Mouse (Mus musculus) lung, embryonic 15.5 days (tissue): Measurements from ENCODE around the gene Evl. TPM values are rescaled to one million over a fixed set of nuclear protein-coding genes. Genes with fewer than 3 reads are reported as not detected.
A peak's percentile ranks its signal among the peaks of the same experiment; 100 is the strongest.

Experiments used
- ATAC-seq: fragments of 200-750 bp; cut with Nextera tagmentation; 2 replicates; pipeline ENCODE4 v1.8.0; 2017; ENCODE audit warnings: moderate number of reproducible peaks, borderline replicate concordance; ENCODE audit not compliant: low FRiP score, low TSS enrichment; ENCODE audit errors: extremely low read depth
- H3K27ac ChIP-seq: fragments of 300-500 bp; sonication (generic); 2 replicates; pipeline ENCODE4 v1.5.1; 2015; ENCODE audit warnings: moderate library complexity, mild to moderate bottlenecking, inconsistent platforms
- H3K27me3 ChIP-seq: fragments of 300-500 bp; sonication (generic); 2 replicates; pipeline ENCODE4 v1.6.1; 2015; ENCODE audit warnings: inconsistent platforms
- H3K36me3 ChIP-seq: fragments of 300-500 bp; sonication (generic); 2 replicates; pipeline ENCODE4 v1.6.1; 2015; ENCODE audit warnings: inconsistent platforms
- H3K4me1 ChIP-seq: fragments of 300-500 bp; sonication (generic); 2 replicates; pipeline ENCODE4 v1.6.1; 2015; ENCODE audit warnings: inconsistent platforms
- H3K4me2 ChIP-seq: fragments of 300-500 bp; sonication (generic); 2 replicates; pipeline ENCODE4 v1.6.1; 2015; ENCODE audit warnings: inconsistent platforms, mild to moderate bottlenecking, moderate library complexity
- H3K4me3 ChIP-seq: fragments of 300-500 bp; sonication (generic); 2 replicates; pipeline ENCODE4 v1.5.1; 2015; ENCODE audit warnings: mild to moderate bottlenecking, inconsistent platforms
- H3K9ac ChIP-seq: fragments of 300-500 bp; sonication (generic); 2 replicates; pipeline ENCODE4 v1.6.1; 2015; ENCODE audit warnings: inconsistent platforms
- H3K9me3 ChIP-seq: fragments of 300-500 bp; sonication (generic); 2 replicates; pipeline ENCODE4 v1.6.1; 2016; ENCODE audit warnings: inconsistent platforms
- WGBS: fragments of 180-500 bp; shearing (Covaris S2); methylation state at CpG from one replicate; pipeline ENCODE4 v1.1.7; 2015; 5-methylcytosine and 5-hydroxymethylcytosine counted together
- polyA plus RNA-seq: library from polyadenylated mRNA; unstranded; fragments of >200 nt; fragmentation: Nextera tagmentation; extraction: Ambion mirVana; gene quantifications from 2 replicates; pipeline ENCODE4 v1.2.1, GENCODE M21; 2015

Gene Evl
- polyA plus RNA-seq, 1 experiment from 2014 or later: 55.6 TPM

DNA sequence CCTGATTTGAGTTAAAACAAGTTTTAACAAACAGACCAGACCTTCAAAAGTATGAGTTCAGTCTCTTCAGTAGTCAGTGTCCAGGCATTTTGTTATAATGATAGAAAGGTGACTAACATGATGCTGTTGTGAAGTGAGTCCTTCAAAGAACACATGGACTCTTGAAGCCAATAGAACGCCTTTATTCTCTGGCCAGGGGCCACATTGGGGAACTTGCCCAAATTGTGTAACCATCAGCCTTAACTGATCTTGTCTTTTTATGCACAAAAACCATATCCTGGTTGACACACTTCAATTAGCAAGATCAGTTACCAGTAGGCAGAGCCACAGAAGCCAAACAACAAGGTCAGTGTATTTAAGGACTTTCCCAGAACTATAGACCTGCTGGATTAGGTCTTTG is 75.0 kb downstream of the Evl start:
- Histone ChIP-seq H3K4me3 (no peak overlapping the region), H3K9ac (no peak overlapping the region), H3K27me3 (no peaks in the 10 kb centered on the region), H3K4me2 (no peak overlapping the region), H3K27ac (no peak overlapping the region), H3K4me1 (peaks cover 9% of the 10 kb centered on the region; the same call in 1 of the 2 replicates), H3K9me3 (no peaks in the 10 kb centered on the region), H3K36me3 (no peaks in the 10 kb centered on the region)
- 91% methylated on average over 1 of the region's 1 CpGs for WGBS
- no peak for ATAC-seq

DNA sequence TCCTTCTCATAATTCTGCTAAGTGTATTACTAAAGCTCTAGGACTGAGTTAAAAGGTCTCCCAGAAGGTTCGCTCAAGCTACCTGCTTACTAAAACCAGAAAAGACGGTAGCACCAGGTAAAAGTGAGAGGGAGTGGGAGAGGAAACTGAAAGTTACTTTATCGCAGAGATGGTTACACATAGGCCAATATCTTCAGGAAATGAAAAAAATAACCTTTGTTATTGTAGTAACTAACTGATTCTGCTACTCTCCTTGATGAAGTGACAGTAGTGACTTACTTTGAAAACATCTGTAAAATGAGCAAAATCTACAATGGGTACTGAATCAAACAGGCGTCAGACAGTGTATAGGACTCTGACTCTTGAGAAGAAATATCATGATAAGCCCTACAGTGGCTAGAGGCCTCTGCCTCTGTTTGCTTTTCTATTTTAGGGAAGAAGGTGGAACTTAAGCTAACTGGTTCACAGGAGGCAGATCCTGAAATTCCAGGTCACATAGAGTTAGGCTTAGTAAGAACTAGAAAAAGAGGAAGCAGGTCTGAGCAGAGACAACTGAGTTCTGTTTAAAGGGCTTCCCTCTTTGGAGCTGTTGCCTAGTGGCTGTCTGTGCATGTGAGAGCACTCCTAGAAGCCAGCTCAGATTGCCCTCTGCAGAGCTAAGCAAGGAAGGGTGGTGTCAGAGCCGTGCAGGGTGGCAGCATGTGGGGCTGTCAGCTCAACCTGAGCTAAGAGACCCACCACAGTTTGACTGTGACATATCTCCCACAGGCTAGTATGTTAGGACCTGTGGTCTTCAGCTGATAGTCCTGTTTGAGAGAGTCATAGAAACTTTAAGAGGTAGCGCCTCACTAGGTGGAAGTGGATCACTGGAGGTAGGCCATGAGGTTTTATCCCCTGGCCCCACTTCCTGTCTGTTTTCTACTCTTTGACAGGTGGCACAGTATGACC is 76.5 kb downstream of the Evl start:
- H3K4me1 ChIP-seq: peaks cover 9% of the 10 kb centered on the region; the same call in 1 of the 2 replicates
- 67% methylated on average over 6 of the region's 6 CpGs for WGBS
- H3K9ac ChIP-seq: no peak overlapping the region
- H3K27ac ChIP-seq: peak overlapping the region; percentile 46
- no peaks in the 10 kb centered on the region for H3K9me3 ChIP-seq
- ATAC-seq: peak; percentile 46
- no peaks in the 10 kb centered on the region for H3K27me3 ChIP-seq
- no peak overlapping the region for H3K4me3 ChIP-seq
- no peak overlapping the region for H3K4me2 ChIP-seq
- no peaks in the 10 kb centered on the region for H3K36me3 ChIP-seq

DNA sequence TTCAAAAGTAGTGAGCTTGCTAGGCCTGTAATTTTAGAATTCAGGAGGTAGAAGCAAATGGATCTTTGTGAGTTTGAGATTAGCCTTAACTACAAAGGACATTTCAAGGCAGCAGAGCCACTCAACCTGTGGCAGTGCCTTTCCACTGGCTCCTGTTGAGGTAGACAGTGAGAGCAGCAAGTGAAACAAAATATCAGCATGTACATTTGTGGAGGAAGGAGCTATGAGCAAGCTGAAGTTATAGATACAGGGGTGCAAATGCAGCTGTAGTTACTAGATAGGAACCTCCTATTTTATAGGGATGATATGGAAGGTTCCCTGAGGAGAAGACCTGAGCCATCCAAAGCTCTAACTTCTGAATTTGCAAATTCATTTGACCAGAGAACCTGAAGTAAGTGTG is 78.0 kb downstream of the Evl start:
- Histone ChIP-seq H3K9me3 (no peaks in the 10 kb centered on the region), H3K4me1 (peaks cover 9% of the 10 kb centered on the region; the same call in 1 of the 2 replicates)

DNA sequence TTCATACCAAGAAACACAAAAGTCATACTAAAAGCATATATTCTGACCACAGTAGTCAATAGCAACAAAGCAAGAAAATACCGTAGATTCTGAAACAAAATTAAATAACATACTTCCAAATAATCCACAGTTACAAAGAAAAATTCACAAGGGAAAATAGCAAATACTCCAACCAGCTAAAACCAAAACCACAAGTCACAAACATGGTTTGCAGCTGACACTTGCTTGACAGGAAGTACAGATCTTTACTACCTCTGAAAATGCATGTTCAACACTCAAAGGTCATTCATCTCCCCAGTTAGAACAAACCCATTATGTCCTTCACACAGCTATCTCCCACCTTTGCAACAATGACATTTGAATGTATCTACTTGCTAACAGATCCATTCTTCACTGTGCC is 79.5 kb downstream of the Evl start:
- peaks cover 5% of the 10 kb centered on the region; the same call in 1 of the 2 replicates for H3K4me1 ChIP-seq
- WGBS: 94% methylated on average over 1 of the region's 1 CpGs
- no peak for ATAC-seq

More for the DNA sequence above, 78.0 kb downstream of the Evl start:
- no peak for ATAC-seq
- no peak overlapping the region for H3K27ac ChIP-seq
- no peak overlapping the region for H3K4me2 ChIP-seq
- H3K4me3 ChIP-seq: no peak overlapping the region
- no peaks in the 10 kb centered on the region for H3K36me3 ChIP-seq
- no peak overlapping the region for H3K9ac ChIP-seq
- no peaks in the 10 kb centered on the region for H3K27me3 ChIP-seq

DNA sequence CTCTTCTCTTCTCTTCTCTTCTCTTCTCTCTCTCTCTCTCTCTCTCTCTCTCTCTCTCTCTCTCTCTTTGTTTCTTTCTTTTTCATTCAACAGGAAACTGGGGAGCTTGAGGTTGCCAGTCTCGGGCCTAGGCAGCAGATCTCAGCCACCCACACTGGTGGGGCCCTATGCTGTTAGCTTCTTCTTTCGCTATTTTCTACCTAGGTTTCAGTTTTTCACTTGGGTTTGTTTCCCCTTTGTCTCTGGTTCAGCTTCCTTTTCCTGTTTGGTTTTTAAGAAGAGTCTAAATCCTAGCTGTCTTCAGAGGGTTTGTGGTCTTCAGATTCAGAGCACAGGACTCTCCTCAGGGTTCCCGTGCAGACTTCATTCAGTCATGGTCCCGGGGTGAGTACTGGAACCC is 81.0 kb downstream of the Evl start:
- ATAC-seq: no peak
- no peak overlapping the region for H3K4me3 ChIP-seq
- no peak overlapping the region for H3K9ac ChIP-seq
- H3K27me3 ChIP-seq: no peaks in the 10 kb centered on the region
- no peak overlapping the region for H3K4me2 ChIP-seq
- no peaks in the 10 kb centered on the region for H3K36me3 ChIP-seq
- H3K27ac ChIP-seq: no peak overlapping the region
- H3K4me1 ChIP-seq: peaks cover 5% of the 10 kb centered on the region; the same call in 1 of the 2 replicates
- no peaks in the 10 kb centered on the region for H3K9me3 ChIP-seq
- 76% methylated on average over 4 of the region's 4 CpGs for WGBS

More for the DNA sequence above, 79.5 kb downstream of the Evl start:
- Histone ChIP-seq H3K4me3 (no peak overlapping the region), H3K27me3 (no peaks in the 10 kb centered on the region), H3K9ac (no peak overlapping the region), H3K27ac (no peak overlapping the region), H3K9me3 (no peaks in the 10 kb centered on the region), H3K36me3 (no peaks in the 10 kb centered on the region), H3K4me2 (no peak overlapping the region)

DNA sequence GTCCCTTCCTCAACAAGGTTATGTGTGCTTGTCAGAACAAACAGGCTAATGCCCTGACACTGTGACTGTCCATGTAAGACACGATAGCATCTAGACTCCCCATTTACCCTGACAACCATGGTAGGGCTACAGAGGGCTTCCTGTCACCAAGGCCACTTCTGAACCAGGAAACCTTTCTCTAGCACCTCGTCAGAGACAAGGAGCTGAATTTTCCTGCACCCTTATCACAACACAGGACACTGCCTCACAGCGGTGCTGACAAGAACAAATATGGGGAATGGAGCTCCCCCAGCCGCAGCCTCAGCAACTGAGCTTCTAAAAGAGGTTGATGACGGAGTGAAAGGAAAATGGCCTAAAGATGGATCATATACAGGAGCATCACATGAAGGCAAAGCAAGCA is 82.9 kb downstream of the Evl start:
- no peaks in the 10 kb centered on the region for H3K4me1 ChIP-seq
- no peak for ATAC-seq
- H3K27me3 ChIP-seq: no peaks in the 10 kb centered on the region
- no peak overlapping the region for H3K27ac ChIP-seq
- no peaks in the 10 kb centered on the region for H3K36me3 ChIP-seq
- 51% methylated on average over 5 of the region's 5 CpGs for WGBS
- no peak overlapping the region for H3K4me3 ChIP-seq
- H3K4me2 ChIP-seq: no peak overlapping the region
- H3K9ac ChIP-seq: no peak overlapping the region
- H3K9me3 ChIP-seq: no peaks in the 10 kb centered on the region

DNA sequence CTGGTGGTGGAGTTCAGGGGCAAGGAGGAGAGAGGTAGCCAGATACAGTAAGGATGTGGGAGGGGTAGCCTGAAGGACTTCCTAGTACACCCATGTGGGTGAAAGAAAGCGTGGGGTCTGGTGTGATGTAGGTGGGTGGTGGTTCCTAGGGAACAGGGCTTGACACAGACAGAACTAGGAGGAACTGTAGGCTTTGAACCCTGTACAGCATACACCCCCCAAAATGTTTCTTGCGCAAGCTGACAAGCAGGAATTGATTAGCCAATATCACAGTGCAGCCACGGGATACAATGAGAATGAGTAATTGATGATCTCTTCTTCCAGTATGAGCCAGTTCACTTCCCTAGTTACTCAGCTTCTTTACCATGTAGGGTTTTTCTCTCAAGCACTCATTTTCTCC is 84.6 kb downstream of the Evl start:
- H3K4me1 ChIP-seq: no peaks in the 10 kb centered on the region
- H3K4me3 ChIP-seq: no peak overlapping the region
- no peaks in the 10 kb centered on the region for H3K36me3 ChIP-seq
- H3K4me2 ChIP-seq: no peak overlapping the region
- H3K9me3 ChIP-seq: no peaks in the 10 kb centered on the region
- no peak for ATAC-seq
- WGBS: 78% methylated on average over 3 of the region's 3 CpGs
- no peaks in the 10 kb centered on the region for H3K27me3 ChIP-seq
- H3K27ac ChIP-seq: no peak overlapping the region
- H3K9ac ChIP-seq: no peak overlapping the region

DNA sequence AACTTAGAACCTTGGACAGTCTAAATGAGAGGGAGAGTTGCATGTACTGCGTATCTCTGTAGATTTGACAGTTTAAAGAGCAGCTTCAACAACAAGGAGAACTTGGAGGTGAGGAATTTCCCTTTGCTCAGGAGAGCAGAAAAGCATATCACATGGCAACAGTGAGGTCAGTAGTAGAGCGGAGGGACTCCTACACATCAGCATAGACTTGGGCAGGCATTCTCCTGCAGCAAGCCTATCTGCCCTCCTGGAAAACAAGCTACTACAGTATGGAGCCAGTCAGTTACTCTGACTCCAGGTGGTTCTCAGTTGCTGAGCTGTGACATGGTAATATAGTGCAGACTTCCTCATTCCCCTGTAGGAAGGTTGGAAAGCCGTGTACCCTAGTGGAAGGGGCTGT is 87.5 kb downstream of the Evl start:
- Histone ChIP-seq H3K9me3 (no peaks in the 10 kb centered on the region), H3K36me3 (no peaks in the 10 kb centered on the region), H3K27me3 (no peaks in the 10 kb centered on the region), H3K27ac (no peak overlapping the region), H3K4me3 (no peak overlapping the region), H3K4me2 (no peak overlapping the region), H3K4me1 (no peaks in the 10 kb centered on the region), H3K9ac (no peak overlapping the region)
- ATAC-seq: no peak
- 87% methylated on average over 3 of the region's 3 CpGs for WGBS

DNA sequence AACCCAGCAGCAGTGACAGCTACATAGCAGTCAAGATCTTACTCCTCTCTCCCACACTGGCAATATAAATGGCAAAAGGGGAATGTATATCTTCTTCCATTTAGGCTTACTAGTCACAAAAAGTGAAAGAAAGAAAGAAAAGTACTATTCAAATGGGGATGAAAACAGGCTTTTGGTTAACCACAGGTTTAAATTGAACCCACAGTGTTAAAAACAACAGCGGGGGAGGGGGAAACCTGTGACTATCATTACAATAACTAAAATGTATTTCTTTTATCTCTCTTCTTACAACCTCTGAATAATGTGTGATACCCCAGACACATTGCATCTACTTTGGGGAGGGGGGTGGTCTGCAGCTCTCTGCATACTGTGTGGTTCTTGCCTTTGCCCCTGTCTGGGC is 91.7 kb downstream of the Evl start:
- H3K4me3 ChIP-seq: no peak overlapping the region
- no peak overlapping the region for H3K27ac ChIP-seq
- no peak overlapping the region for H3K4me2 ChIP-seq
- H3K9me3 ChIP-seq: no peaks in the 10 kb centered on the region
- H3K27me3 ChIP-seq: no peaks in the 10 kb centered on the region
- no peaks in the 10 kb centered on the region for H3K4me1 ChIP-seq
- peaks cover 24% of the 10 kb centered on the region for H3K36me3 ChIP-seq
- 83% methylated on average over 1 of the region's 1 CpGs for WGBS
- no peak overlapping the region for H3K9ac ChIP-seq
- no peak for ATAC-seq

DNA sequence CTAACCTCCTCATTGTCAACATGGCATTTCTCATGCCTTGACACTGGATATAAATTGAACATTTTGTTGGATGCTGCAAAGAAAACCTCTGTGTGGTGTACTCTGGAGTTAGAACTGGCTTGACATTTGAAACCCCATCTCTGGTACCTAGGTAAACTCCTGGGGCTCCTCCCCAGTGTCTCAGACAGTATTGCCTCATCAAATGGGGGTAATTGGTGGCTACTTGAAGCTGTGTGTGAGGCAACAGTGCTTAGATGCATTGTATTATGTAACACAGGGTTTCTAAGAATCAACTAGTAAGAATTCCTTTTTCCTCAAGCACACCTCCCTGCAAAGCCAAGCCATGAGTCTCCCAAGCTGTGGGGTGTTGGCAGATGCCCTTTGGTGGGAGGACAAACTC is 93.3 kb downstream of the Evl start:
- no peak overlapping the region for H3K4me2 ChIP-seq
- peaks cover 36% of the 10 kb centered on the region for H3K36me3 ChIP-seq
- H3K9me3 ChIP-seq: no peaks in the 10 kb centered on the region
- H3K9ac ChIP-seq: no peak overlapping the region
- no peak for ATAC-seq
- no peaks in the 10 kb centered on the region for H3K4me1 ChIP-seq
- no peak overlapping the region for H3K4me3 ChIP-seq
- H3K27me3 ChIP-seq: no peaks in the 10 kb centered on the region
- H3K27ac ChIP-seq: no peak overlapping the region

DNA sequence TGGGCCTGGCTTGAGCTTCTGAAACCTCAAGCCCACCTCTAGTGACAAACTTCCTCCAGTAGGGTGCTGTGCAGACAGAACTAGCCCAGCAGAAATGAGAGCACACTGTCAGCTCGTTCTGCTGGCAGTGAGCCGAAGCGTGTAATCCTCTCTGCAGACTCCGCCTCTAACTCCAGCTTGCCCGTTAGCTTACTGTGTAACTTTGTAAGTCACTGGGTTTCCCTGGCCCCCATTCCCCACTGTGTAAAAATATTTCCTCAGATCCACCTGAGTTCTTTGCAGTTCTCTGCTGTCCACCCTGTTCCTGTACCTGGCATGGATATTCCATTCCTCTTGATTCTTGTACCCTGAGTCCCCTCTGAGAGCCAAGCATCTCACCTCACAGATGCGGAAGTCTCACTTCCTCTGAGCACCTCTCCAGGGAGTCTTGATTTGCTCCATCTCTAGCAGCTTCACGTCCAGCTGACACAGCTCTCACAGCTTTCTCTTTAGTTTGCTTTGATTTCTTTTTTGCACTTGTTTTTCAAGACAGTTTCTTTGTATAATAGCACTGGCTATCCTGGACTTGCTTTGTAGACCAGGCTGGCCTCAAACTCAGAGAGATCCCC is 96.6 kb downstream of the Evl start:
- no peak overlapping the region for H3K9ac ChIP-seq
- H3K27me3 ChIP-seq: no peaks in the 10 kb centered on the region
- ATAC-seq: no peak
- no peak overlapping the region for H3K27ac ChIP-seq
- H3K9me3 ChIP-seq: no peaks in the 10 kb centered on the region
- H3K36me3 ChIP-seq: peaks cover 54% of the 10 kb centered on the region
- WGBS: 63% methylated on average over 7 of the region's 7 CpGs
- H3K4me3 ChIP-seq: no peak overlapping the region
- H3K4me1 ChIP-seq: no peaks in the 10 kb centered on the region
- H3K4me2 ChIP-seq: no peak overlapping the region
